In the genomic region with DNA sequence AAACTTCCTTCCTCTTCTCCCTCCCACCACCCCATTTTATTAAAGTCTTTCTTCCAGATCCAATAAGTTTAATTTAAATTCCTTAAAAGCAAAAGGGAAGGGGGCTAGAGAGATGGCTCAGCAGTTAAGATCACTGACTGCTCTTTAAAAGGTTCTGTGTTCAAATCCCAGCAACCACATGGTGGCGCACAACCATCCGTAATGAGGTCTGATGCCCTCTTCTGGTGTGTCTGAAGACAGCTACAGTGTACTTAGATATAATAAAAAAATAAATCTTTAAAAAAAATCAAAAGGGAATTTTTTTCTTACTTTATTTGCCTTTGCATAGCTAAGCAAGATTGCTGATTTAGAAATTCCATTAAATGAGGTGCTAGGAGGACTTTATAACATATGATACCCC, we compare ENCODE assay signal across 14 mouse cellular contexts. TPM values are rescaled to one million over a fixed set of nuclear protein-coding genes. Genes with fewer than 3 reads are reported as not detected.
"Had no signal": no experiment of that assay in that cellular context is flagged by ENCODE, and none has a peak within 500 bp of the region (broad histone marks: within the 10 kb centered on the region; RNA-seq: fewer than 3 reads in every experiment).

No protein-coding gene starts in this region.

- H3K27me3 ChIP-seq: intestine, embryonic 15.5 days; kidney, embryonic 15.5 days; liver, embryonic 13.5 days; lung, embryonic 15.5 days; midbrain, embryonic 12.5 days had no signal

- H3K9me3 ChIP-seq: intestine, embryonic 15.5 days; kidney, embryonic 15.5 days; liver, embryonic 13.5 days; lung, embryonic 15.5 days had no signal

- DNase-seq: kidney, adult 2 months; kidney, postnatal 14 days; kidney, postnatal 4 days; layer of hippocampus, postnatal 36 days; liver, embryonic 13.5 days; lung, postnatal 14 days; thymus, postnatal 25 days had no signal

- H3K4me3 ChIP-seq: intestine, embryonic 15.5 days; kidney, embryonic 15.5 days; left cerebral cortex, adult 2 months; liver, embryonic 13.5 days; lung, embryonic 15.5 days; midbrain, embryonic 12.5 days had no signal

- H3K27ac ChIP-seq: intestine, embryonic 15.5 days; kidney, embryonic 15.5 days; left cerebral cortex, adult 2 months; liver, embryonic 13.5 days; lung, embryonic 15.5 days; macrophage; midbrain, embryonic 12.5 days had no signal

- H3K4me1 ChIP-seq: intestine, embryonic 15.5 days; liver, embryonic 13.5 days; midbrain, embryonic 12.5 days had no signal

- H3K4me2 ChIP-seq: intestine, embryonic 15.5 days; kidney, embryonic 15.5 days; liver, embryonic 13.5 days; lung, embryonic 15.5 days; midbrain, embryonic 12.5 days had no signal

- H3K36me3 ChIP-seq: intestine, embryonic 15.5 days; kidney, embryonic 15.5 days; liver, embryonic 13.5 days; lung, embryonic 15.5 days; midbrain, embryonic 12.5 days had no signal

- ATAC-seq: intestine, embryonic 15.5 days; midbrain, embryonic 16.5 days had no signal

- H3K9ac ChIP-seq: intestine, embryonic 15.5 days; kidney, embryonic 15.5 days; liver, embryonic 13.5 days; lung, embryonic 15.5 days; midbrain, embryonic 12.5 days had no signal

RNA-seq across cellular contexts. Expression of gene Limch1, which starts 37.2 kb away (rescaled TPM):
- polyA plus RNA-seq: macrophage had no signal
